Mouse (Mus musculus) CH12F3 (cell line): ENCODE measurements around the gene Sema4c.
"Not testable (repeated sequence)": the region's sequence is repeated elsewhere in the genome, so short reads cannot be mapped to it uniquely, and the experiment has no call there.

Experiments
- in situ Hi-C: fragments of 300-500 bp; cut with MboI; formaldehyde crosslinking; loops from 2 replicates; pipeline ENCODE4 v1.14.3; 2020; ENCODE audit warnings: low sequenced_read_pairs

Gene Sema4c

GRCm38 (mm10) chr1:36539186-36539585 lies 19.0 kb downstream of the Sema4c start, which contains the start of gene Gm42417:
Gene Gm42417 (minus strand): TSS chr1:36539429.
- in situ Hi-C loops = no loop called here

DNA sequence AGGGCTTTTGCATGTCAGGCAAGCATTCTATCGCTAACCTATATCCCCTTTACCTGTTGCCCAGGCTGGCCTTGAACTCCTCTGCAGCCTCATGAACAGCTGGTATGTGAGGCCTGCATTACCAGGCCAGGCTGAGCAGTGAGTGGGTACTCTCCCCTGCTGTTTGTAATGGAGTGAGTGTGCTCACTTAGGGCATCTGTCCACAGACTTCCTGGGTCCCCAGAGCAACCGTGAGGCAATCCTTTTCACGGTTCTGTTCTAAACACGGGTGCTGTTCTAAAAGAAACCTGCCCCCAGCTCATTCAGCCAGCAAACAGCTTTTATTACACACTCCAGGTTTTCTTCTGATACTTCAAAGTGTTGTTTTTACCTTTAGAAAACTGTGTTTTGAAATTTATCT lies 19.4 kb downstream of the Sema4c start:
- in situ Hi-C loops = no loop called here

DNA sequence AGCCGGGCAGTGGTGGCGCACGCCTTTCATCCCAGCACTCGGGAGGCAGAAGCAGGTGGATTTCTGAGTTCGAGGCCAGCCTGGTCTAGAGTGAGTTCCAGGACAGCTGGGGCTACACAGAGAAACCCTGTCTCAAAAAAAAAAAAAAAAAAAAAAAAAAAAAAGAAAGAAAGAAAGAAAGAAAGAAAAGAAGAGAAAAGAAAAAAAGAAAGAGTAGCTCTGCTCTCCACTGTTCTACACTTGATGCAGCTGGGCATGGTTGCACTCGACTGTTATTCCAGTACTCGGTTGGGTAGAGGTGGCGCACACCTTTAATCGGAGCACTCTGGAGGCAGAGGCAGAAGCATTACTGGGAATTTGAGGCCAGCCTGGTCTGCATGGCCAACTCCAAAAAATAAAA lies 21.4 kb downstream of the Sema4c start, which contains the start of gene Ankrd23:
Ankrd23 (minus strand) TSS at position 101 of the 400 bp plus-strand sequence.
- in situ Hi-C loops = not testable (repeated sequence)

- in situ Hi-C loops = no loop called here
Measured at GRCm38 (mm10) chr1:36536397-36536728, 21.8 kb downstream of the Sema4c start.

DNA sequence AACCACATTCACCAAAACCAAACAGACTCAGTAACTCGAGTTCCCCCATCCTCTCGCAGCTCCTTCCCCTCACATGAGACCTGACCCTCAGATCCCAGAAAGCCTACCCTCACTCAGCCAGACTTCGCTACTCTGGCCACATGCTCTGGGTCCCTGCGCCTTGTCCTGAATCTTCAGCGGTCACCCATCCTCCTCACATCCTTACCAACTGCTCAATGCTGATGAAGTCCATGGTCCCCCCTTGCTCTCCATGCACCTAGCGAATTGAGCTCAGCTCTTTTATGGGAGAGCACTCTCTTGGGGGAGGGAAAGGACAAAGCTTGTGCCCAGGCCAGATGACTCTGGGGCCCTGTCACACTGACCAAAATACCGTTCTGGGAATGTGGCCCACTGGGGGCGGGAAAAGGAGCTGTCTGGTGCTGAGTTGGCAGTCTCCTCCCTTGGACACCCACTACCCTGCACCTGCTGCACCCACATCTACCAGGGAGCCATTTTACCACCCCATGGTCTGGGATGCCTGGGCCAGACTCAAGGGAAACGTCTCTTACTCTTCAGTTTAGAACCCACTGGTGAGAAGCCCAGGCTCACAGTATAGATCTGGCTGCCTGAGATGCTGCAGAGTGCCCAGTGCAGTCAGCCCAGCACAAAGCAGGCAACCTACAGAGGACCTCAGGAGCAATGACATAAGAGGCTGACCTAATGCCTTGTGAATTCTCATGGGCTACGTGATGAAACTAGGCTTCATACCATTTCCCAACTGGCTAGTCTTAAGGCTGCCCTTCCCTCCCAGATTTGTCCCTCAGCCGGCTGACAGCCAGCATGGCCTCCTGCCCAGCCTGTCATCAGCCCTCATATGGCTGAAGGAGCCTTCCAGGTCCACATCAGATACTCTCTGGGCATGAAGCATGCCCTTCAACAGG lies 22.4 kb downstream of the Sema4c start:
- in situ Hi-C loops = no loop called here

DNA sequence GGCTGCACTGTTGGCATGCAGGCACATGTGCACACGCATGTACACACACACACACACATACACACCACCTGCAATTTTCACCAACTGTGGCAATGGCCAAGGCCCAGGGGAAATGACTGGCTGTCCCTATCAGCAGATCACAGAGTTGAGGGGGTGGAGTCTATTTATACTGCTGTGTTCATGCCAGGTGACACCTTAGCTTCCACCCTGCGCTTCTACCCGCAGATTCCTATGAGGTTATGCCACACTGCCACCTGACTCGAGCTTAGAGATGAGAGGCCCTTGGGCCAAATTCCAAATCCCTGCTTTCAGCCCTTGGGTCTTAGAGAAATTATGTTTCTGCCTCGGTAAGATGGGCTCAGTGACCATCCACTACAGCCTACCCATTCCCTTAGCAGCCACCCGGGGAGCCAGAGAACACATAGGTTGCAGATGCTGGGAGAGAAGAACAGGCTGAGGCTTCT lies 23.5 kb downstream of the Sema4c start:
- in situ Hi-C loops = no loop called here

- in situ Hi-C loops = no loop called here
Measured at GRCm38 (mm10) chr1:36533546-36533945, 24.6 kb downstream of the Sema4c start.

GRCm38 (mm10) chr1:36531461-36531860 lies 26.7 kb downstream of the Sema4c start:
- in situ Hi-C loops = no loop called here

- in situ Hi-C loops = no loop called here
Measured at GRCm38 (mm10) chr1:36530962-36531361, 27.2 kb downstream of the Sema4c start.

DNA sequence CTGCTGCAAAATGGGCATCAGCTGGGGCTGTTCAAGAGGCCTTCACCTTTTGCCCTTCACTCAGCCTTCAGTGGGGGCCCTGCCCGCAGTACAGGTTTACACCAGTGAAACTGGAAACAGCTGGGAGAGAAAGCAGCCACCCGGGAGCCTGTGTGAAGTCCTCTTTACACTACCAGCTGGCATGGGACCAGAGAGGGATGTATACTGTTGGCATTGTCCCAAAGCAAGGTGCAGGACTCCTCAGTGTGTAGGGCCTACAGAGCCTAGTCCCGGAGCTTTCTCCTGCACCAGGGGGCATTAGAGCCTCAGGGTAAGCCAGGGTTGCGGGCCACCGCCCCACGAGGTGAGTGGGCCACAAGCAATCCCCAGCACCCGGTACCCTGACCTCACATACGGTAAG lies 27.7 kb downstream of the Sema4c start:
- in situ Hi-C loops = no loop called here

GRCm38 (mm10) chr1:36529875-36530274 lies 28.3 kb downstream of the Sema4c start:
- in situ Hi-C loops = no loop called here

DNA sequence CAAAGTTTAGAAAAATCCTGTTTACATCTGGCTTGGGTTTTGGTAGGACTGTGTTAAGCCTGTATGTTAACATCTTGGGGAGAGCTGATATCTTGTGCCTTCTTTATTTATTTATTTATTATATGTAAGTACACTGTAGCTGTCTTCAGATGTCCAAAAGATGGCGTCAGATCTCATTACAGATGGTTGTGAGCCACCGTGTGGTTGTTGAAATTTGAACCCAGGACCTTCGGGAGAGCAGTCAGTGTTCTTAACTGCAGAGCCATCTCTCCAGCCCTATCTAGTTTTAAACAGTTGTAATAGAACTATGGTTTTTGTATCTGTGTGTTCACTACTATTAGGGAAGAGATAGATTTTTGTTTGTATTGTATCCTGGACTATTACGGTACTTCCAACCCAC lies 28.9 kb downstream of the Sema4c start:
- in situ Hi-C loops = no loop called here

DNA sequence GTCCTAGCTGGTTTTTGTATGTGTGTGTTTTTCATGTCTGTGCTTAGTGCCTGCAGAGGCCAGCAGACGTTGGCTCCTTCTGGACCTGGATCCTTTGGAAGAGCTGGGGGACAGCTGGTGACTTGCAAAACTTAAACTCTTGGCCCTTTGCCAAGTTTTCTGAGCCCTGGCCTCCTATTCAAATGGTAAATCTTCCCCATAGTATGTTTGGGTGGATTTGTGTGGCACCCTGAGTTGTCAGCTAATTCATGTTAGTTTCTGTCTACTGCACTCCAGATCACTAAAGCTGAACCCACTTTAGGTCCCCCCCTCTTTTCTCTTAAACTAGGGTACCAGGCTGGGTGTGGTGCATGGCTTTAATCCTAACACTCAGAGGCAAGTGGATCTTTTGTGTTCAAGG lies 29.8 kb downstream of the Sema4c start:
- in situ Hi-C loops = no loop called here

- in situ Hi-C loops = no loop called here
Measured at GRCm38 (mm10) chr1:36526903-36527302, 31.2 kb downstream of the Sema4c start.

DNA sequence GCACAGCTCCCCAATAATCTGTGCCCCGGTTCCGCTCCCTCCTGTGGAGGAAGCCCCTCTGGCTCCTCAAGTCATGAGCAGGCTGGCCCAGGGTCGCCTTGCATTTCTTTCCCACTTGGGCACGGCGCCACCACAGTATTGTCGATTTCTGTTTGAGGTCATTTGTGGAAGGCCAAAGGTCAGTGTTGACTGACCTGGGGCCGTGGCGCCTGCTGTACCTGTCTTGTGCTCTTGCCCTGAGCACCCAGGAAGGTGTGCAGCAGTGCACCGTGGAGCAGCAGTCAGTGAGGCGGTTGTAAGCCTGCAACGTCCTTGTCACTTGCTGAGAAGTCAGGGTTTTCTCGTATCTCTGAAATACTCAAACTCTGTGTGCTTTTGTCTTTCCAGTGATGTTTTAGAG lies 32.4 kb downstream of the Sema4c start:
- in situ Hi-C loops = no loop called here

- in situ Hi-C loops = no loop called here
Measured at GRCm38 (mm10) chr1:36524058-36524457, 34.1 kb downstream of the Sema4c start.

- in situ Hi-C loops = no loop called here
Measured at GRCm38 (mm10) chr1:36523332-36524013, 34.7 kb downstream of the Sema4c start.

DNA sequence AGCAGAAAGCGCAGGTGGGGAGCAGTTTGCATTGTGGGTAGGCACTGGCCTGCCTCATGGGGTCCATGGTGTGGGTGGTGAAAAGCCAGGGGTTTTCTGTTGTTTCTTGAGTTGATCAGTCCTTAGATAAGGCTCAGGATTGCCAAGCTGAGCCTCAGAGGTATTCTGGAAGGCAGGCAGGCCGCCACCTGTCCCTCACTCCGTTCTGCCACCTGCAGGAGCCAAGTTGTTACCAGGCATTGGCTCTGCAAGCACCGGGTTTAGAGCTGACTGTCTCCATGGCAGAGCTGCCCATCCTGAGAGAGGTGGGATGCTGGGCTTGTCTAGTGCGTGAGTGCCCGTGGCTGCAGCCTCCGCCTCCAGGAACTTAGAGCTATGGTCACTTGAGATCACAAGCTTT lies 35.9 kb downstream of the Sema4c start:
- in situ Hi-C loops = no loop called here

GRCm38 (mm10) chr1:36519626-36520025 lies 38.5 kb downstream of the Sema4c start:
- in situ Hi-C loops = no loop called here

GRCm38 (mm10) chr1:36518259-36518658 lies 39.9 kb downstream of the Sema4c start:
- in situ Hi-C loops = no loop called here

DNA sequence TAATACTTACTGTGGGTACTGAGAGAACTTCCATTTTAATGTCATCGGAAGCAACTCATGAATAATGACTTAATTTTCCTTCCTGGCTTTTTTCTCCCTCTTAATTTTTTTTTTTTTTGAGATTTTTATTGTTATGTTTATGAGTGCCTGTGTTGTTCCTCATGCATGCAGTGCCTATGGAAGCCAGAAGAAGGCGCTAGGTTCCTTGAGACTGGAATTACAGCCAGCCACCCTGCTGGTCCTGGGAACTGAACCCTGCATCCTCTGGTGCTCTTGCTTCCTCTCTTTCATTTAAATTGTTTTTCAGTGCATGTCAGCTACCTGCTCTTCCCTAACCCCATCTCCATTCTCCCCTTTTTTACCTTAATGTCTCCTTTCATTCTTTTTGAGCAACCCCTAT lies 44.4 kb downstream of the Sema4c start:
- in situ Hi-C loops = no loop called here

DNA sequence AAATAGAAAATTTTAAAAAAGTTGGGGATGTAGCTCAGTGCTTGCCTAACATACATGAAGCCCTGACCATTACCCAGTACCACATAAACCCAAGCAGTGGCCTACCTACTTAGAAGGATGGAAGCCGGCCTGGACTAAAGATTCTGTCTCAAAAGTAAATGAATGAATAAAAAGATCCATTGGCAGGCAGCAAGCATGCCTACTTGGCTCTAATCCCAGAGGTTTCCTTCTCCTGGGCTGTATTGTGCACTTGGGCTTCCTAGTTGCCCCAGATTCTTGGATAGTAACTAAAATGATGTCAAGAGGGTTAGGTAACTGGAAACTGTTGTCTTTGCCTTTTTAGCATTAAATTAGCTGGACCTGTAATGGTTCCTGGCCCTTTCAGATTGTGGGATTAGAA lies 44.8 kb downstream of the Sema4c start:
- in situ Hi-C loops = no loop called here
